Mouse (Mus musculus) CD4-positive naive resting alpha-beta T cell, adult 76 days (primary cell): ENCODE measurements around the gene Krtap4-7. TPM values are rescaled to one million over a fixed set of nuclear protein-coding genes. Genes with fewer than 3 reads are reported as not detected.

ENCODE experiments used
- total RNA-seq: library from RNA; stranded (reverse); gene quantifications from one replicate; pipeline ENCODE4 v1.2.4, GENCODE M21; 2023

Krtap4-7 gene
- total RNA-seq = not detected

GRCm38 (mm10) chr11:99643635-99644139 lies at the start of gene Krtap4-7:
Gene Krtap4-7 (minus strand): TSS chr11:99644089.

GRCm38 (mm10) chr11:99690463-99690862 lies 46.6 kb upstream of the Krtap4-7 start, which contains the start of gene Gm14190:
Gene Gm14190 (minus strand): TSS chr11:99690740.

GRCm38 (mm10) chr11:99665860-99666259 lies 22.0 kb upstream of the Krtap4-7 start, which contains the start of gene Krtap4-6:
Gene Krtap4-6 (minus strand): TSS chr11:99665960.

GRCm38 (mm10) chr11:99658467-99659010 lies 14.7 kb upstream of the Krtap4-7 start, which contains the start of gene Gm11563:
Gene Gm11563 (minus strand): TSS chr11:99658960.

GRCm38 (mm10) chr11:99650136-99650535 lies 6.2 kb upstream of the Krtap4-7 start, which contains the start of gene Gm11555:
Gene Gm11555 (minus strand): TSS chr11:99650236.

GRCm38 (mm10) chr11:99634653-99635134 lies 9.2 kb downstream of the Krtap4-7 start, which contains the start of gene Krtap4-2:
Gene Krtap4-2 (minus strand): TSS chr11:99635084.

GRCm38 (mm10) chr11:99628138-99628537 lies 15.8 kb downstream of the Krtap4-7 start, which contains the start of gene Krtap4-1:
Gene Krtap4-1 (minus strand): TSS chr11:99628238.

GRCm38 (mm10) chr11:99620335-99620734 lies 23.6 kb downstream of the Krtap4-7 start, which contains the start of gene Gm11562:
Gene Gm11562 (minus strand): TSS chr11:99620435.

GRCm38 (mm10) chr11:99614796-99615363 lies 29.0 kb downstream of the Krtap4-7 start, which contains the start of gene Krtap2-4:
Gene Krtap2-4 (minus strand): TSS chr11:99614846.

GRCm38 (mm10) chr11:99610089-99610488 lies 33.8 kb downstream of the Krtap4-7 start, which contains the start of gene Gm11937:
Gene Gm11937 (minus strand): TSS chr11:99610189.

GRCm38 (mm10) chr11:99603208-99603607 lies 40.7 kb downstream of the Krtap4-7 start, which contains the start of gene Gm11938:
Gene Gm11938 (minus strand): TSS chr11:99603308.

GRCm38 (mm10) chr11:99597742-99598141 lies 46.1 kb downstream of the Krtap4-7 start, which contains the start of gene Krtap9-3:
Gene Krtap9-3 (minus strand): TSS chr11:99598105.

Other genes with a start within 250 kb of the Krtap4-7 start
- gene Krt12, start 221.8 kb downstream of the Krtap4-7 start, total RNA-seq = not detected
- not detected for gene Krt20, start 205.9 kb downstream of the Krtap4-7 start, total RNA-seq
- not detected for gene Krt23, start 151.0 kb downstream of the Krtap4-7 start, total RNA-seq
- gene Krt39, start 122.8 kb downstream of the Krtap4-7 start, total RNA-seq = not detected
- not detected for gene Krt40, start 100.9 kb downstream of the Krtap4-7 start, total RNA-seq
- gene Krtap3-3, start 93.2 kb downstream of the Krtap4-7 start, total RNA-seq = not detected
- not detected for gene Krtap3-2, start 87.2 kb downstream of the Krtap4-7 start, total RNA-seq
- gene Gm11939, start 84.6 kb downstream of the Krtap4-7 start, total RNA-seq = not detected
- gene Krtap3-1, start 77.5 kb downstream of the Krtap4-7 start, total RNA-seq = not detected
- gene Krtap1-5, start 63.1 kb downstream of the Krtap4-7 start, total RNA-seq = not detected
- gene Krtap1-4, start 60.4 kb downstream of the Krtap4-7 start, total RNA-seq = not detected
- not detected for gene Krtap1-3, start 52.8 kb downstream of the Krtap4-7 start, total RNA-seq
- not detected for gene Krtap9-3, start 46.0 kb downstream of the Krtap4-7 start, total RNA-seq
- gene Gm11938, start 40.8 kb downstream of the Krtap4-7 start, total RNA-seq = not detected
- gene Gm11937, start 33.9 kb downstream of the Krtap4-7 start, total RNA-seq = not detected
- gene Krtap2-4, start 29.2 kb downstream of the Krtap4-7 start, total RNA-seq = not detected
- gene Gm11562, start 23.7 kb downstream of the Krtap4-7 start, total RNA-seq = not detected
- gene Krtap4-1, start 15.9 kb downstream of the Krtap4-7 start, total RNA-seq = not detected
- gene Krtap4-2, start 9.0 kb downstream of the Krtap4-7 start, total RNA-seq = not detected
- gene Gm11555, start 6.1 kb upstream of the Krtap4-7 start, total RNA-seq = not detected
- gene Gm11563, start 14.9 kb upstream of the Krtap4-7 start, total RNA-seq = not detected
- not detected for gene Krtap4-6, start 21.9 kb upstream of the Krtap4-7 start, total RNA-seq
- not detected for gene Gm14190, start 46.7 kb upstream of the Krtap4-7 start, total RNA-seq
- gene Gm14180, start 90.2 kb upstream of the Krtap4-7 start, total RNA-seq = not detected
- not detected for gene Gm11595, start 128.8 kb upstream of the Krtap4-7 start, total RNA-seq
- not detected for gene Krtap4-8, start 136.6 kb upstream of the Krtap4-7 start, total RNA-seq
- gene Krtap4-9, start 141.1 kb upstream of the Krtap4-7 start, total RNA-seq = not detected
- not detected for gene Gm11596, start 149.4 kb upstream of the Krtap4-7 start, total RNA-seq
- not detected for gene Gm11569, start 154.8 kb upstream of the Krtap4-7 start, total RNA-seq
- not detected for gene Gm11554, start 160.4 kb upstream of the Krtap4-7 start, total RNA-seq
- not detected for gene Krtap4-13, start 165.8 kb upstream of the Krtap4-7 start, total RNA-seq
- not detected for gene Gm11564, start 171.6 kb upstream of the Krtap4-7 start, total RNA-seq
- gene 2300003K06Rik, start 194.0 kb upstream of the Krtap4-7 start, total RNA-seq = not detected
- gene Krtap4-16, start 207.5 kb upstream of the Krtap4-7 start, total RNA-seq = not detected
- not detected for gene Gm11568, start 213.8 kb upstream of the Krtap4-7 start, total RNA-seq
- gene Gm11559, start 220.4 kb upstream of the Krtap4-7 start, total RNA-seq = not detected
- not detected for gene Krtap9-1, start 229.3 kb upstream of the Krtap4-7 start, total RNA-seq
- gene Gm11567, start 235.1 kb upstream of the Krtap4-7 start, total RNA-seq = not detected